Mouse (Mus musculus): ENCODE data around the gene Actrt2. TPM values are rescaled to one million over a fixed set of nuclear protein-coding genes. Genes with fewer than 3 reads are reported as not detected.

The Actrt2 gene
- total RNA-seq (2021), result not detected

- intact Hi-C loops (cut with DNase I), result no loop called here
- no peak for DNase-seq
These were observed at the start of gene Actrt2 for GRCm38 (mm10) chr4:154667767-154668166. Gene Actrt2 (minus strand): TSS chr4:154667867.

DNA sequence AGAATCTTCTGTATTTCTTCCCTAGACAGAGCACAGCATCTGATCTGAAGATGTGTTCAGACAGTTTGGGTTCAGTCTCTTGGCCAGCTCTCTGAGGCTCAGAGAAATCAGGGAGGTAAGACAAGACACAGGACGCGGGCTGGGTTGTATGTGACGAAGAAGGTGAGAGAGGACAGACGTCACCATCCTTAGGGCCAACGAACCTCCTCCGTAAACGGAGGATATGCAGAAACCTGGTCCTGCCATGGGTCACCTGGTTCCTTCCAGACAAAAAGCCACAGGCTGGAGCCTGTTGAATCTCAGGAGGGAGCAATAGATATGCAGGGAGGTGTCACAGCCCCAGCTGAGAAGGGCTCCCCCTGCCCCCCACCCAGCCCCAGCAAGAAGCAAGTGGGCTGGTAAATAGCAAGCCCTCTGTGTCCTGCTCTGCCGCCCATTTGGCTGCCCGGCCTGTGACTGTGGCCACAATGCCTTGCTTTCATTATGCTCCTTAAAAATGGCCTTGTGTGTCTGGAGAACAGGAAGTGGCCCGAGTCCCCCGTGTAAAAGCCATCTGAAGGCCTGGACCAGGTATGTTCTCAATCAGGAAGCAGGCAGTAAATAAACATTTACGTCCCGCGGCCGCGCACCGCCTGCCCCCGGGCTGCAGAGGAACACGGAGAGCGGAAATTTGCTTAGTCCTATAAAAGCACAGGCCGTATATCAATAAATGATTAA is 41.9 kb upstream of the Actrt2 start:
- intact Hi-C loops (cut with DNase I), result no loop called here
- no peak for DNase-seq

GRCm38 (mm10) chr4:154708811-154709210 is 41.1 kb upstream of the Actrt2 start:
- DNase-seq, result no peak
- intact Hi-C loops (cut with DNase I), result no loop called here

GRCm38 (mm10) chr4:154708223-154708622 is 40.6 kb upstream of the Actrt2 start:
- DNase-seq, result no peak
- intact Hi-C loops (cut with DNase I), result no loop called here

- DNase-seq, result no peak
- intact Hi-C loops (cut with DNase I), result no loop called here
These were observed 39.9 kb upstream of the Actrt2 start for GRCm38 (mm10) chr4:154707521-154707920.

DNA sequence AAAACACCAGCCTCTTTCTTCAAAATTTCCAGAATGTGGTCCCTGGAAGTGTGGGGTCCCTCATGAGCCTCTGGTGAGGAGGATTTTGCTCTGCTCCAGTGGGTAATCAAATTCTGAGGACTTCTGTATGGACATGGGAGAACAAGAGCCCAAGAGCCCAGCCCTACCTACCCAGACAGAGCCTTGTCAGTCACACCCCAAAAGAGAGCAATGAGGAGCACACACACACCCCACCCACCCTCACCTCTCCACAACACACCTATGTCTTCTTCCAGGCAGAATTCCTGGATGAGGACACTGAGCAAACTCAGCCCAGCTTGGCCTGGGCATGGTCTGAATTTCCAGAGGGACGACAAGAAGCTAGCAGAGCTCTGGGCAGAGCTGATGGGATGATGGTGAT is 38.8 kb upstream of the Actrt2 start:
- DNase-seq, result no peak
- intact Hi-C loops (cut with DNase I), result no loop called here

GRCm38 (mm10) chr4:154705681-154706080 is 38.0 kb upstream of the Actrt2 start:
- intact Hi-C loops (cut with DNase I), result no loop called here

GRCm38 (mm10) chr4:154705056-154705455 is 37.4 kb upstream of the Actrt2 start:
- DNase-seq, result no peak
- intact Hi-C loops (cut with DNase I), result no loop called here

More at GRCm38 (mm10) chr4:154705681-154706080, 38.0 kb upstream of the Actrt2 start:
- DNase-seq, result no peak

- intact Hi-C loops (cut with DNase I), result no loop called here
These were observed 36.9 kb upstream of the Actrt2 start for GRCm38 (mm10) chr4:154704591-154704990.

DNA sequence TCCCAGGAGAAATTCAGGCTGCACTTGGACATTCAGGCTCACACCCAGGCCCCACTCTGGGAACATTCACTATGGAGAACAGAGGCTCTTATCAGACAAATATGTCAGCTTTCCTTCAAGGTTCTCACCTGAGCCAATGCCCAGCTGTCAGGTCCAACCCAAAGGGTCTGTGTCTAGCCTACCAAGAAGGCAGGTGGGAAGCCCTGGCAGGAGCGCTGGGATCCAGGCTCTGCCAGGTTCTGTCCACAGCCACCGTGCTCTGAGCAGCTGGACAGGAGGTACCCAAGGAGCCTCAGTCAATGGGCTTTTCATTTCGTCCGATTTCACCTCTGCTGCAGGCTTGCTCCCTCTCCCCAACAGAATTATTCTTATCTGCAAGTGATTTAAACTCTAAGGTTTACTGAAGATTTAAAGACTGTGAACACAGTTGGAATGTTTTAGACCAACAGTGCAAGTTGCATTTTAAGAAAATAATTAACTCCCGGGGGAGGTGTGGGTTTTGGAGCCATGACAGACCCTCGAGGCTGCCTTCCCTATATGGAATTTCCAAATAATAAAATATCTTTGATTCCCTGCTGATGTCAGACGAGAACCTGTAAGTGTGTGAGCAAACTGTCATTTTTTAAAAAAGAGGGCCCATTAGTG is 35.9 kb upstream of the Actrt2 start:
- DNase-seq, result no peak
- intact Hi-C loops (cut with DNase I), result no loop called here

More at GRCm38 (mm10) chr4:154704591-154704990, 36.9 kb upstream of the Actrt2 start:
- DNase-seq, result no peak

- no peak for DNase-seq
These were observed 35.3 kb upstream of the Actrt2 start for GRCm38 (mm10) chr4:154702931-154703330.

DNA sequence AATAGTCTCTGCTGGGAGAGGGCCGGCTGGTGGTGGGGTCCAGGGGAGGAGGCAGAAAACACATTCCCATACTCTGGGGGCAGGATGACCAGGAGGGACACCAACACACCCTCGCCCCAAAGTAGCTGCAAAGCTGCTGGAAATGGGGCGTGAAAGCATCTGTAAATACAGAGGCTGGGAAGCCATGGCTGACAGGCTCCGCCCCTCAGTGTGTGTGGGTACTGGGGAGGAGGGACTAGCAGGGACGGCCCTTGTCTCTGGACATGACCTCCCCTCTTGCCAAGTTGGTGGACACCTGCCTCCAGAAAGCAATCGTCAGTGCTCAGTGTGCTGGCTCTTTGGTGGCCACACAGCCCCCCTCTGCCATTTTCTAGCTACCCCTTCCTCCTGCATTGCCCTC is 34.5 kb upstream of the Actrt2 start:
- DNase-seq, result no peak
- intact Hi-C loops (cut with DNase I), result no loop called here

More at GRCm38 (mm10) chr4:154702931-154703330, 35.3 kb upstream of the Actrt2 start:
- intact Hi-C loops (cut with DNase I), result no loop called here

DNA sequence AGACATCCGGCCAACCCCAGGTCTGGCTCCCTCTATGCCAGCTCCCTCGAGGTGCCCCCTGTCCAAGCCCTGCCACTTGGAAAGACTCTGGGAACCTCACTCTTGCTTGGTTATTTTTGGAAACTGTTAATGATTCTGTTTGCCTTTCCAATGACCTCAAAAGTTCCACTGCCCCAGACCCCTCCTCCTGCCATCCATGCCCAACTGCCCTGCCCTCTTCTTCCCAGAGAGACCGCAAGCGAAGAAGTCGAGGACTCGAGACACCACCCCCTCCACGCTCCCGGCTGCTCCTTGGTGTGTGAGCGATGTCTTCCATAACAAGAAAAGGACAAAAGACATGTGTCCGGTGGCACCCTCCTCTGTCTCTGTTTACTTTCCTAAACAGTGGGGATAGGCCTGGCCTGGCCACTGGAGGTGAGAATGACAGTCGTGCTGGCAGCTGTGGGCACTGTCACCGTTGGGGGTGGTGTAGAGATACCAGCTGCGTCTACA is 33.3 kb upstream of the Actrt2 start:
- no peak for DNase-seq
- intact Hi-C loops (cut with DNase I), result no loop called here

DNA sequence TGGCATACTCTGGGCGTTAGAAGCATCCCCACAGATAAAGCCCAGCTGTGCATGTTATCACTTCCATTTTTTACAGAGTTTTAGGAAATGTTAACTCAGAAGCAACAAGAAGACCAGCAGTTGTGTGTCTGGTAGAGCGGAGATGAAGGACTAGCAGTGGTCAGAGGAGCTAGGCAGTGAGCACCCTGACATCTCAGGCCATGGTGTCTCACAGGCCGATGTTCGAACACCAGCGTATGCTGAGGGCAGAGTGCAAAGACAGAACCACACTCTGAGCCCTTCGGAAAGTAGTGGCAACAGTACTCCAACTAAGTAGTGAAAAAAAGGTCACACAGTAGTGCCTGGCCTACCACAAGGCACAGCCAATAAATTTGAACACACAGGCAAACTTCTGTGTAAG is 32.8 kb upstream of the Actrt2 start:
- intact Hi-C loops (cut with DNase I), result no loop called here
- no peak for DNase-seq

GRCm38 (mm10) chr4:154699236-154699635 is 31.6 kb upstream of the Actrt2 start:
- DNase-seq, result no peak
- intact Hi-C loops (cut with DNase I), result no loop called here

GRCm38 (mm10) chr4:154698631-154699030 is 31.0 kb upstream of the Actrt2 start:
- DNase-seq, result no peak
- intact Hi-C loops (cut with DNase I), result no loop called here

- intact Hi-C loops (cut with DNase I), result no loop called here
- DNase-seq, result no peak
These were observed 30.4 kb upstream of the Actrt2 start for GRCm38 (mm10) chr4:154698021-154698590.

DNA sequence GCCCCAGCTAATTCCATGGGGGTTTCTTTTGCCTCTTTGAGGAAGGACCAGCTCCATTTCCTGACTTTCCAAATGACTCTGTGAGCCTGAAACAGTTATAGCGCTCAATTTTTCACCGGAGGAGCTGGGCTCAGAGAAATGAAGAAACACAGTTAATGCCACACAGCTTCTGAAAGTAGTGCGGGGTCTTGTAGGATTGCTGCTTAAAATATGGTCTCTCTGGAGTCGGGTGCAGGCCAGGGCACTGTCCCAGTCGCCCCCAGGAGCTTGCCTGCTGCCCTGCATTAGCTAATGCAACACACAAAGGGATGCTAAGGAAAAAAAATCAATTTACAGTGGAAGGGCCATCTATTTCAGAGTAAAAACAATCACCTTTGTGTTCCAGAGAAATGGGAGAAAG is 29.8 kb upstream of the Actrt2 start:
- intact Hi-C loops (cut with DNase I), result no loop called here
- DNase-seq, result no peak

DNA sequence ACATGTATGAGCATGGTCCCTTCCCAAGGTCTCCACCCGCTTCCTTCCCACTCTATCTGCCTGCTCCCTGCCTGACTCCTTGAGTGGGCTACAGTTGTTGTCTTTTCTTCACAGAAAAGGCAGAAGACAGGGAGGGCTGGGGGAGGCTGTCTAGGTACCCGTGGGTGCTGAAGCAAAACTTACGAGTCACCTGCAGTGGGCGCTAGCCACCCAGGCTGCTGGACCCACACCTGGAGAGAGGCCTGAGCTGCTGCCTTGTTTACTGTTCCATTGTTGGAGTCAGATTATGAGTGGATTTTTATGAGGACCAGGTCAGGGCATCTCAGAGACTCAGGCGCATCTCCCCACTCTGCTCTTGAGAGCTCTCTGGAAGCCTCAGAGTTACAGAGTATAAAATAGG is 28.9 kb upstream of the Actrt2 start:
- intact Hi-C loops (cut with DNase I), result no loop called here
- no peak for DNase-seq

DNA sequence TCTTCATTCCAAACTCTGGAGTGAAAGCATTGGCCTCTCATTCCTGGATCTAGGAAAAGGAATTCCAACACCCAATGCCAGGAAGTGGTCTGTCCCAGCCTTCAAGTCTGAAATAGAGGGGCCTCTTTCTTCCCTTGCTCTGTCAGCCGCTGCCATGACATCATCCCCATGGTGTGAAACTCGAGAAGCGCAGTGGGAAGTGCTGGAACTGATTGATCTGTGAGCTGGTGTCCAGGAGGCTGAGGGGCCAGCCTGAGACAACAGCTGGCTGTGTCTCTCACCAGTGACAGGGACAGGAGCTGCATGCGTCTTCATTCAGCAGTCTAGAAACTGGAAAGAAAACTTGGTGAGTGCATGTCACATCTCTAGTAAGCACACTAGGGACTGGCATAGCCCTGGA is 28.5 kb upstream of the Actrt2 start:
- intact Hi-C loops (cut with DNase I), result no loop called here

DNA sequence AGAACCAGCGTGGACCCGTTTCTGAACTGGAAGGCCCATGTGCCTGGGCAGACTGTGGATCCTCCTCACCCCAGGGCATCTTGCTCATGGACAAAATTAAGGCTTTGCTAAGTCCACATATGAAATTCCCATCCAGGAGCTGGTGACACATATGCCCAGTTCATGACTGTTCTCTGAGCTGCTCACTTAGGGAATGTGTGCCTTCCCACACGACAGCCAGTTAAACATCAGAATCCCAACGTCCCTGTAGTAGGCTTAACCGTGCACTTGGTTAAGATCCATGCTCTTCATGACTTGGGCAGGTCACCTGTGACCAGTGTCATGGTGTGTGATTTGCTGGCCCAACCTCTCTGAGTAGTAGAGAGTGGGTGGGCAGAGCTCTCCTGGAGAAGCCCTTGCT is 26.7 kb upstream of the Actrt2 start:
- intact Hi-C loops (cut with DNase I), result no loop called here
- DNase-seq, result no peak

More for the DNA sequence above, 28.5 kb upstream of the Actrt2 start:
- DNase-seq, result no peak
